Mouse (Mus musculus) liver, embryonic 18 days (tissue): Measurements from ENCODE around the gene Sipa1. TPM values are rescaled to one million over a fixed set of nuclear protein-coding genes. Genes with fewer than 3 reads are reported as not detected.

Experiments used
- polyA plus RNA-seq: library from polyadenylated mRNA; depleted of rRNA; stranded (reverse); fragments of >200 nt; gene quantifications from 2 replicates; pipeline ENCODE4 v1.2.3, GENCODE M21; 2012; rRNA removed

Gene Sipa1
- polyA plus RNA-seq, result 21.9 and 28.0 TPM in 2 replicates

DNA sequence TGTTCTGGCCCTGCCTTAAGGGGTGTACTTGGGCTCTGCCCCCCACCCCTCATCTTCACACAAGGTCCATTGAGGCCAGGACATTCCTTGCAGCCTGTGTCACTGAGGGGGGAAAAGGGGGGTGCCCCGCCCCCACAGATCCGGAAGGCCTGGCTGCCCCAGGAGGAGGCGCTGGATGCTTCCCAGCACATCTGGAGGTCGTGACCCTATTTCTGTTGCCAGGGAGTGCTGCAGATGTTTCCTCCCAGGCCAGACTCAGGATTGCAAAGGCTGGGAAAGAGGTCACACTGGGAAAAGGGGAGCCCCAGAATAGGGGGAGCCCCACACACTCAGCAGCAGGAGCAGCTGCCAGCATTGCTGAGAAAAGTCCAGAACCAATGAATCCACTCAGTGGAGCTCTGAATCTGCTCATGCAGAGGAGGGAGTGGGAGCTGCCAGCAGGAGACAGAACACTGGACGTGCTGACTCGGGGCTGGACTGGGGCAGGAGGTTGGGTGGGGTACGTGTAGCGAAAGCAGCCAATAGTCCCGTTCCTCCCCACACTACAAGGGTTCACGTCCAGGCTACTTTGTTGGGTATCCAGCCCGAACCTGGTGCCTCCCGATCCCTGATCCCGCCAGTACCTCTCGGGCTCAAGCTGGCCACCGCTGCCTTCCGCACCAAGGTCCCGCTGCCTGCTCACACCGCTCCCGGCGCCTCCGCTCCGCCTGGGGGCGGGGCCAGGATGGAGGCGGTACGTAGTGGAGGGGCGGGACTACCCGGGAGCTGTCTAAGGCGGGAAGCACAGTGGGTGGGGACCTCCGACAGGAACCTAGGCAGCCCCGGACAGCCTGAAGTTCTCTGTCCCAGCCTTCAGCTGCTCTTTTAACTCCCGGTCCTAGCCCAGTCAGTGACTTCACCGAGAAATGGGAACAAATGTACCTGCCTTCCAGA lies at the start of gene Sipa1:
TSS of gene Sipa1 (minus strand) at position 727 of the 933 bp plus-strand sequence.

DNA sequence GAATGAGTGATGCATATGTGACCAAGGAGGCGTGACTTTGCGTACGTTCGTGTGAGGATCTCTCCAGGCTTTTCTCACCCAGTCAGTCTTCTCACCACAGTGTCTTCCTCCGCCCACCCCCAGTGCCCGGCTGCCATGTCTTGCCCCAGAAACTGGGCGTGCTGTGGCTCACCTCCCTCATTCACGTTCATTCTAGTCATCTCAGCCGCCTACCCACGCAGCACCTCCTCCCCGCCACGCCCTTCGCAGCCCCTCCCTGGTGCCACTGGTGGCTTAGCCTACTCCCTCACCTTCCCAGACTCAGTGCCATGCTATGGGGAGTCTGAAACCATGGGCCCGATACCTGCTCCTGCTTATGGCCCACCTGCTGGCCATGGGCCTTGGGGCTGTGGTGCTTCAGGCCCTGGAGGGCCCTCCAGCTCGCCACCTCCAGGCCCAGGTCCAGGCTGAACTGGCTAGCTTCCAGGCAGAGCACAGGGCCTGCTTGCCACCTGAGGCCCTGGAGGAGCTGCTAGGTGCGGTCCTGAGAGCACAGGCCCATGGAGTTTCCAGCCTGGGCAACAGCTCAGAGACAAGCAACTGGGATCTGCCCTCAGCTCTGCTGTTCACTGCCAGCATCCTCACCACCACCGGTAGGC lies 40.8 kb upstream of the Sipa1 start, which contains the start of gene Kcnk7:
TSS of gene Kcnk7 (plus strand) at position 205 of the 638 bp plus-strand sequence.

DNA sequence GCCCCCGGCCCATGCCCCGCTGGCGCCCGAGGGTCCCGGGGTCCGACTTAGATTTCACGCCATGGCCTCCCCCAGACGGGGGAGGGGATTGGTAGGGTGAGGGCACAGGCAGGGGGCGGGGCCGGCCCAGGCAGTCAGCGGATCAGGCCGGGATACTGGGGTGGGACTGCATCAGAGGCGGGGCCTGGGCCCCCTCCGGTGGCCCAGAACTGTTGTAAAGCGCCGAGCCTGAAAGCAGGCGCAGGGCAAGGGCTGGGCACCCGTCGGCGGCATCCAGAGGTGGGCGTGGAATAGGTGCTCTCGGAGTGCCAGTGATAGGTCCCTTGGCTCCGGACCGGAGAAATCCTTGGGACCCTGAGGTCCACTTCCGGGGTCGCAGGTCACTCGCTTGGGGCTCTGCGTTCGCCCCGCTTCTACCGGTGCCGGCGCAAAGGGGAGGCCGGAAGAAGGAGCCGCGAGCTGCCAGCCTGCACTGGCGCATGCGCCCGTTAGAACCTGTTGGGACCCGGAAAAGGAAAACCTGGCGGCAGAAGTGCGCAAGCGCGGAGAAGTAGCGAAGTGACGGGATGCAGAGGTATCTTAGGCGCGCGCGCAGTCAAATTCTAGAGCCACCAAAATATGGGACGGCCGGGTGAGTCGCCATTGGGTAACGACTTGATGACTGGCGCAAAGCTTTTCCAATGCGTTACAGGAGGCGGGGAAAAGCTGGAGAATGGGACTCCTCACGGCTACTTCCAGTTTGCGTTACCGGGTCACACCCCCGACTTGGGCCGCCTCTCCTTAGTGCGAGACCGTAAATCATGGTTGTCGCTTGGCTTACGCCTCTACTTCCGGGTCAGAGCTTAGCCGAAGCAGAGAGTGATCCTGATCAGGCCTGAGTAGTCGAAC lies 24.9 kb upstream of the Sipa1 start, which contains the start of the genes Map3k11 and Pcnx3:
TSS of gene Map3k11 (plus strand) at position 543 of the 888 bp plus-strand sequence.
TSS of gene Pcnx3 (minus strand) at position 709 of the 888 bp plus-strand sequence.

DNA sequence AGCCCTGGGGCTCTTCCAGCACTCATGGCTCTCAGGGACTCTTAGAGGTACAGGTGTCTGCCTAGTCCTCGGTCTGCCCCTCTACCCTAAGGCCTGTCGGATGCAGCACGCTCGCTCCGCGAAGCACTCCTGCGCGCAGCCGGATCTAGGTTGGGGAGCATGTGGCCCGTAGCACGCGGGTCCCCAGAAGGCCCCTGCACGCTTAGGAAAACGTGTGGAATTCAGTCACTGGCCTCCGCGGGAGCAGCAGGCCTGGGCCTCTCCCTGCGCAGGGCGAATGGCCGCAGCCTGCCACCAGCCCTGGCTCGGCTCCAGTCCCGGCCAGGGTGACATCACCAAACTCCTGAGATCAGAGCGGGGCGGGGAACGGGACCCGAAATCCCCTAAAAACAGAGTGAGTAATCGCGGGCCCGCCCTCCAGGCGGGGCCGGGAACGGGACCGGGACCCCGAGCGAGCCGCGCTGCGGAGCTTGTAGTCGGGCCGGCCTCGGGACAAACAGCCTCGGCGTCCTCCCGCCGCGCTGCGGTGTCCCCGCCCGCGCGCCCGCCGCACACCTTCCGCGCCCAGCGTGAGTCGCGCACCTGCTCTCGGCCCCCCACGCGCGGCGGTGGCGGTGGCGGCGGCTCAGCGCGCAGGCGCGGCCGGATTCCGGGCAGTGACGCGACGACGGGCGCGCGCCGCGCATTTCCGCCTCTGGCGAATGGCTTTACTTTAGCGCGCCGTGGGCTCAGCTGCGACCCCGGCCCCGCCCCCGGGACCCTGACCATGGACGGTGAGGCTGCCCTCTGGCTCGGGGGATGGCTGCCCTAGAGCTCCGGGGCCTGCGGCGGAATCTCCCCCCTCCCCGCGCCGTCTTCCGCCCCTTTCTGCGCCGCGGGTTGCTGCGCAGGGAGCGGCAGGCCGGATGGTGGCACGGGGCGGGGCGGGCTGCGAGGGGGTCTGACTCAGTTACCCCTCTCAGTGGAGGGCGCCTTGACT lies 26.1 kb downstream of the Sipa1 start, which contains the start of gene Rela:
TSS of gene Rela (plus strand) at position 415 of the 979 bp plus-strand sequence.

DNA sequence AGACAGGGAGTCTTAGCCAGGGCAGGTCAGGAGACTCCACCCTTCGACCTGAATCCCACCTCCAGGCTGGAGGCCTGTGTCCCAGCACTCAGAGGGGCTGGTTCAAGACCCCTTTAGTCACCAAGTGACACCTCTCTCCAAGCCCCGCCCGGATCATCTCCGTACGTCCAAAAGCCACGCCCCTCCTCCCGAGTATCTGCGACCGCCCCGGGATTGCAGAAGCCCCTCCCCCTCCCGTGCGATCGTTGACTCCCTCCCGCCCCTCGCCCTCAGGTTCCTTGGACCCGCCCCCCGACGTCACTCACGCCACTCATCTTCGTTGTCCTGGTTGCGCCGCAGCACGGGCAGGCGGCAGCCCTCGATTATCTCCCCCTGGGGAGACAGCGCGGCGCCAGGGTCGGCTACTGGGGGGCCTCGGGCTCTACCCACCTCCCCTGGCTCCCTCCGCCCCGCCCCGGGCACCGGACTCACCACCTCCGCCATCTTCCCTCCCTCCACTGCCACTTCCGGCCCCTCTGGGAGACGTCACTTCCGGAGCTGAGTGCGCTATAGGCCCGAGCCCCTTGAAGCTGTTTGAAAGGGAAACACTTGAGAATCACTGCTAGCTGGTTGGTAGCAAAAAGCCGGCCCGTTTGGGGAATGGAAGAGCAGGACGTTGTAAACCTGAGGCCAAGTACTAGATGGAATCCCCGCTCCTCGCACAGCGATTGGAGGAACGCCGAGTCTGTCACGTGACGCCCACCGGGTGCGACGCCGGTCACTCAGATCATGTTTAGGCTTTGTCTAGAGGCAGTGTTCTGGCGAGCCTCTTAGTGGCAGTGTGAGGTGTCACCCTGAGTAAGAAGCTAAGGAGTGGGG lies 53.7 kb downstream of the Sipa1 start, which contains the start of gene Kat5:
TSS of gene Kat5 (minus strand) at position 691 of the 858 bp plus-strand sequence.

DNA sequence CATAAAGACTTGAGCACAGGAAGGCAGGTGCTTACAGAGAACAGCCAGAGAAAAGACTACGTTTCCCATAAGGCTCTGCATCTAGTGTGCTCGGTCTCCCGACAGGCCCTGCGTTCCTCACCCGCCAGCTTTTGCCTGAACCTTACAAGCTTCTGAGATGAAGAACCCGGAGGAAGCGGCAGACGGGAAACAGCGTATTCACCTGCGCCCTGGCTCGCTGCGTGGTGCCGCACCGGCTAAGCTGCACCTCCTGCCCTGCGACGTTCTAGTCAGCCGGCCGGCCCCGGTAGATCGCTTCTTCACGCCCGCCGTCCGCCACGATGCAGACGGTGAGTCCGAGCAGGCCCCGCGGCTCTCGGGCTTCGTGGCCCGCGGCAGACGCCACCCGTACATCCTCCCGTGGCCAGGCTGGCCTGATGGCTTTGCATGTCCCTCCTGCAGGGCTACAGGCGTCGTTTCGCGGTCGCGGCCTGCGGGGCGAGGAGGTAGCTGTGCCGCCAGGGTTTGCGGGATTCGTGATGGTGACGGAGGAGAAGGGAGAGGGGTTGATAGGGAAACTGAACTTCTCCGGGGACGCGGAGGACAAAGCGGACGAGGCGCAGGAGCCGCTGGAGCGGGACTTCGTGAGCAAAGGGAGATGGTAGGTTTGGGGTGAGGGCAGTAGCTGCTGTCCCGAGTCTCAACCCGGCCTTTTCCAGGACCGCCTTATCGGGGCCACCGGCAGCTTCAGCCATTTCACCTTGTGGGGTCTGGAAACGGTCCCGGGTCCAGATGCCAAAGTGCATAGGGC lies 61.6 kb downstream of the Sipa1 start, which contains the start of gene Rnaseh2c:
TSS of gene Rnaseh2c (plus strand) at position 122 of the 790 bp plus-strand sequence.

Other genes starting within 250 kb of the Sipa1 start
- 58.1 and 59.6 TPM in 2 replicates for gene Drap1, start 238.7 kb downstream of the Sipa1 start, polyA plus RNA-seq
- 18.6 TPM in 2 replicates for gene AI837181, start 238.6 kb downstream of the Sipa1 start, polyA plus RNA-seq
- not detected in 2 replicates for gene Fosl1, start 216.2 kb downstream of the Sipa1 start, polyA plus RNA-seq
- 1.1 and 1.2 TPM in 2 replicates for gene Ccdc85b, start 205.8 kb downstream of the Sipa1 start, polyA plus RNA-seq
- gene Fibp, start 203.1 kb downstream of the Sipa1 start, polyA plus RNA-seq, result 28.7 and 31.9 TPM in 2 replicates
- 0.58 and 0.87 TPM in 2 replicates for gene Ctsw, start 195.2 kb downstream of the Sipa1 start, polyA plus RNA-seq
- 10.1 and 10.4 TPM in 2 replicates for gene Efemp2, start 189.8 kb downstream of the Sipa1 start, polyA plus RNA-seq
- gene Mus81, start 175.3 kb downstream of the Sipa1 start, polyA plus RNA-seq, result 13.3 and 13.4 TPM in 2 replicates
- gene Cfl1, start 173.3 kb downstream of the Sipa1 start, polyA plus RNA-seq, result 367 and 388 TPM in 2 replicates
- gene 1700020D05Rik, start 159.9 kb downstream of the Sipa1 start, polyA plus RNA-seq, result 0.47 and 0.61 TPM in 2 replicates
- gene Snx32, start 153.2 kb downstream of the Sipa1 start, polyA plus RNA-seq, result 4.5 and 5.8 TPM in 2 replicates
- gene Ovol1, start 103.1 kb downstream of the Sipa1 start, polyA plus RNA-seq, result 0.04 and 0.05 TPM in 2 replicates
- 2.0 and 2.5 TPM in 2 replicates for gene Ap5b1, start 95.7 kb downstream of the Sipa1 start, polyA plus RNA-seq
- 55.8 and 61.9 TPM in 2 replicates for gene Rnaseh2c, start 61.8 kb downstream of the Sipa1 start, polyA plus RNA-seq
- gene Kat5, start 53.5 kb downstream of the Sipa1 start, polyA plus RNA-seq, result 23.7 and 30.7 TPM in 2 replicates
- gene Rela, start 26.2 kb downstream of the Sipa1 start, polyA plus RNA-seq, result 16.8 and 17.9 TPM in 2 replicates
- gene Map3k11, start 25.0 kb upstream of the Sipa1 start, polyA plus RNA-seq, result 14.1 and 14.8 TPM in 2 replicates
- gene Pcnx3, start 25.2 kb upstream of the Sipa1 start, polyA plus RNA-seq, result 12.6 and 16.7 TPM in 2 replicates
- gene Kcnk7, start 40.7 kb upstream of the Sipa1 start, polyA plus RNA-seq, result 0.02 TPM in 2 replicates
- gene Ehbp1l1, start 62.6 kb upstream of the Sipa1 start, polyA plus RNA-seq, result 46.5 and 51.9 TPM in 2 replicates
- 27.2 and 28.2 TPM in 2 replicates for gene Fam89b, start 65.9 kb upstream of the Sipa1 start, polyA plus RNA-seq
- gene Ltbp3, start 77.2 kb upstream of the Sipa1 start, polyA plus RNA-seq, result 3.3 and 3.8 TPM in 2 replicates
- 28.7 and 29.1 TPM in 2 replicates for gene Scyl1, start 107.7 kb upstream of the Sipa1 start, polyA plus RNA-seq
- 5.5 and 6.7 TPM in 2 replicates for gene Frmd8, start 211.6 kb upstream of the Sipa1 start, polyA plus RNA-seq
- 10.8 and 11.3 TPM in 2 replicates for gene Slc25a45, start 214.1 kb upstream of the Sipa1 start, polyA plus RNA-seq
- 1.1 and 1.4 TPM in 2 replicates for gene Tigd3, start 230.4 kb upstream of the Sipa1 start, polyA plus RNA-seq
- gene Dpf2, start 249.3 kb upstream of the Sipa1 start, polyA plus RNA-seq, result 31.6 and 33.1 TPM in 2 replicates